Mouse (Mus musculus) embryonic facial prominence, embryonic 12.5 days (tissue): Measurements from ENCODE around the gene 4921504E06Rik. TPM values are rescaled to one million over a fixed set of nuclear protein-coding genes. Genes with fewer than 3 reads are reported as not detected.
A peak's percentile ranks its signal among the peaks of the same experiment; 100 is the strongest.

ENCODE experiments used
- ATAC-seq: fragments of 200-750 bp; cut with Nextera tagmentation; 2 replicates; pipeline ENCODE4 v1.8.0; 2017; ENCODE audit not compliant: insufficient number of reproducible peaks, insufficient read depth, low FRiP score, low TSS enrichment
- H3K27ac ChIP-seq: fragments of 300-500 bp; sonication (generic); 2 replicates; pipeline ENCODE4 v1.5.1; 2016; ENCODE audit warnings: mild to moderate bottlenecking
- H3K27me3 ChIP-seq: fragments of 300-500 bp; sonication (generic); 2 replicates; pipeline ENCODE4 v1.6.1; 2016; ENCODE audit warnings: mild to moderate bottlenecking, moderate library complexity
- H3K36me3 ChIP-seq: fragments of 300-500 bp; sonication (generic); 2 replicates; pipeline ENCODE4 v1.6.1; 2016; ENCODE audit warnings: mild to moderate bottlenecking
- H3K4me1 ChIP-seq: fragments of 300-500 bp; sonication (generic); 2 replicates; pipeline ENCODE4 v1.6.1; 2016
- H3K4me2 ChIP-seq: fragments of 300-500 bp; sonication (generic); replicated peaks from 2 replicates; pipeline ENCODE4 v1.6.1; 2016; ENCODE audit warnings: mild to moderate bottlenecking, moderate library complexity
- H3K4me3 ChIP-seq: fragments of 300-500 bp; sonication (generic); 2 replicates; pipeline ENCODE4 v1.5.1; 2016; ENCODE audit warnings: mild to moderate bottlenecking
- H3K9ac ChIP-seq: fragments of 300-500 bp; sonication (generic); 2 replicates; pipeline ENCODE4 v1.6.1; 2016; ENCODE audit warnings: mild to moderate bottlenecking, moderate library complexity
- H3K9me3 ChIP-seq: fragments of 300-500 bp; sonication (generic); 2 replicates; pipeline ENCODE4 v1.6.1; 2016; ENCODE audit warnings: mild to moderate bottlenecking, moderate library complexity
- WGBS: fragments of 180-500 bp; shearing (Covaris S2); methylation state at CpG from one replicate; pipeline ENCODE4 v1.1.7; 2016; 5-methylcytosine and 5-hydroxymethylcytosine counted together
- polyA plus RNA-seq: library from polyadenylated mRNA; unstranded; fragments of >200 nt; fragmentation: Nextera tagmentation; extraction: Ambion mirVana; gene quantifications from 2 replicates; pipeline ENCODE4 v1.2.1, GENCODE M21; 2016

The 4921504E06Rik gene
- polyA plus RNA-seq, 1 experiment from 2014 or later, result not detected

DNA sequence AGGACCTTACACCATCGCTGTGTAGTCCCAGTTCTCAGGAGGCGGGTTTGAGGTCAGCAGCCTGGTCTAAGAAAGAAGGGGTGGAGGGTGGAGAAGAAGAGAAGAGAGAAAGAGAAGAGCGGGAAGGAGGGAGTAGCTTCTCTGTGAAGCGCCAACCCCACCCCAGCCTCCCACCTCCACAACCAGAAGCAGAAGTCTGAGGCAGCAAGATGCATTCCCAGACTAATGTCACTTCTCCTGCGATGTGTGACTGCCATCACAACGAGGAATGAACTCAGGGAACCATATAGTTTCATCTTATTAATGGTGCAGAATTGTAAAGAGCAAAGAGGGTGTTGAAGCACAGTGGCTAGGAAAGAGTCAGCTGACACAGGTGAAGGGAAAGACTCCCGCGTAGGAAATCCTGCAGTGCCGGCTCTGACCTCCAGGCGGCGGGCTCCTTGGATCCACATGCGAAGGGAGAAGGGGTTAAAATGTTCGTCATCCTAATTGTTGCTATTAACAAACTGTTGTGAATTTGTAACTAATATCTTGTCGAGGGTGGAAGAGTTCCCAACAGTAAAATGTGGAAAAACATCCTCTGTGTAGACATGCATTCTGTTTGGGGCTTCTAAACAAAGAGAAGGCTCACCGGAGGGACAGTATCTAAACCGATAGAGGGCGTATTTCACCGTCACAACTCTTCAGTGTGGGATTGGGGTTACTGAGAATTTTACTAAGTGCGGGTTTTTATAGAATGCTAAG is 139.3 kb downstream of the 4921504E06Rik start:
- peak overlapping the region; percentile 20; the same call in 1 of the 2 replicates for H3K4me3 ChIP-seq
- H3K36me3 ChIP-seq, result no peaks in the 10 kb centered on the region
- ATAC-seq, result no peak
- no peaks in the 10 kb centered on the region for H3K4me1 ChIP-seq
- H3K9ac ChIP-seq, result no peak overlapping the region
- peaks cover 2% of the 10 kb centered on the region; the same call in 1 of the 2 replicates for H3K27me3 ChIP-seq
- 17% methylated on average over 19 of the region's 19 CpGs for WGBS
- no peak overlapping the region for H3K27ac ChIP-seq
- H3K9me3 ChIP-seq, result no peaks in the 10 kb centered on the region
- H3K4me2 ChIP-seq, result peak overlapping the region; percentile 49

Other genes with a start within 250 kb of the 4921504E06Rik start
- 25.4 and 27.7 TPM in 2 replicates for gene Msrb2, start 182.5 kb downstream of the 4921504E06Rik start, polyA plus RNA-seq
- gene Ptf1a, start 108.3 kb downstream of the 4921504E06Rik start, polyA plus RNA-seq, result 0.15 and 0.28 TPM in 2 replicates
- 1.4 and 1.7 TPM in 2 replicates for gene Otud1, start 103.8 kb upstream of the 4921504E06Rik start, polyA plus RNA-seq